Mouse (Mus musculus): ENCODE measurements around the gene Dnajb2.

DNA sequence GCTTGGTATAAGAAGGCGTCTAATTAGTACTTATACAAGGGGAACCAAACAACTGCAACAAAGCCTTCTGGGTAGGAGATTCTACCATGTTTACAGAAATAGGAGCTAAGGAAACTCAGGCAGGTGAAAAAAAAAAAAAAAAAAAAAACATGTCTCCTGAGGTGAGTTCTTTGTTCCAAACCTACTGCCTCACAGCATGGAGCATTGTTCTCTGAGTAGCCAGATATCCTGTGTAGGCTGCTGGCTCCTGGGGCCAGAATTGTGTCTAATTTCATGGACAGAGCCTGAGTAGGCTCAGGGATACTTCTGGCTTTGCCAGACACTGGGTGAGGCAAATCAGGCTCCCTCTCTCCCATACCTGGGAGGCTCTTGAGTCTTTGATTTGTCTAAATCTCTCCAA is 8.6 kb upstream of the Dnajb2 start:
- TF ChIP-seq CTCF (IDR thresholded peaks at IDR 0.05; ENCODE audit: low read depth, low read length): no peak
- TF ChIP-seq POLR2A (IDR thresholded peaks at IDR 0.05; ENCODE audit: borderline replicate concordance, low read depth, low read length): no peak

All from bone marrow macrophage, adult 2 months (primary cell).